Mouse (Mus musculus): Measurements from ENCODE around the gene Nr6a1.

DNA sequence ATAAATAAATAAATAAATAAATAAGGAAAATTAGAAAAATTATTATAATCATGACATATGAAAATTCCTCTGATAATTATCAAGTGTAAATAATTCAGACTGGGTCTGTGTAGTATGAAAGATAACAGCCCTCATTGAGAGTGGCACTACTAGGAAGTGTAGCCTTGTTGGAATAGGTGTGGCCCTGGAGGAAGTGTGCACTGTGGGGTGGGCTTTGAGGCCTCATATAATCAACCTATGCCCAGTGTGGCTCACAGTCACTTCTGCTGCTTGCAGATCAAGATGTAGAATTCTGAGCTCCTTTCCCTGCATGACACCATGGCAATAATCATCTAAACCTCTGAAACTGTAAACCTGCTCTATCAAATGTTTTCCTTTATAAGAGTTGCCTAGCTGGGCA, 24.6 kb downstream of the Nr6a1 start:
- no peak for TF ChIP-seq MAX (IDR thresholded peaks at IDR 0.05; ENCODE audit: low read depth)
- TF ChIP-seq POLR2AphosphoS2 (IDR thresholded peaks at IDR 0.05; ENCODE audit: insufficient read length, low read depth), result no peak
- TF ChIP-seq E2F4 (IDR thresholded peaks at IDR 0.05; ENCODE audit: insufficient read depth), result no peak
- TF ChIP-seq TCF3 (IDR thresholded peaks at IDR 0.05; ENCODE audit: insufficient read length, low read depth), result no peak
- TF ChIP-seq POLR2A (IDR thresholded peaks at IDR 0.05; ENCODE audit: insufficient read length, low read depth), result no peak
- no peak for TF ChIP-seq TCF12 (IDR thresholded peaks at IDR 0.05; ENCODE audit: insufficient read depth, poor library complexity, severe bottlenecking)
- TF ChIP-seq SRF (IDR thresholded peaks at IDR 0.05; ENCODE audit: control insufficient read depth, insufficient read length, low read depth), result no peak

Data from myocyte (in vitro differentiated cells).